Mouse (Mus musculus) MEL (cell line): ENCODE data around the gene Cacnb3. TPM values are rescaled to one million over a fixed set of nuclear protein-coding genes. Genes with fewer than 3 reads are reported as not detected.

Source experiments
- DNase-seq: peaks from one replicate; pipeline ENCODE4 v3.0.0; 2011; ENCODE audit warnings: low read depth, low spot score
- H3K27ac ChIP-seq: 2 replicates; pipeline ENCODE4 v1.5.1; 2012; ENCODE audit warnings: low read depth, mild to moderate bottlenecking, control low read depth, low read length, moderate library complexity; ENCODE audit not compliant: control insufficient read depth
- H3K27me3 ChIP-seq, 2 experiments: fragments of 150-350 bp in 1 of 2; sonication (generic) in 1 of 2; 2 replicates each; pipeline ENCODE4 v1.6.1; 2012; ENCODE audit warnings: low read length in 2 of 2, mild to moderate bottlenecking in 2 of 2, improper control_type of control experiment in 1 of 2, moderate library complexity in 1 of 2; ENCODE audit not compliant: insufficient read depth in 2 of 2, control insufficient read depth in 1 of 2
- H3K36me3 ChIP-seq, 2 experiments: 2 replicates each; pipeline ENCODE4 v1.6.1; 2012 to 2014; ENCODE audit warnings: low read length in 2 of 2, improper control_type of control experiment in 1 of 2, inconsistent platforms in 1 of 2, mild to moderate bottlenecking in 1 of 2; ENCODE audit not compliant: insufficient read depth in 2 of 2, control insufficient read depth in 1 of 2
- H3K4me1 ChIP-seq, 2 experiments: fragments of 150-350 bp in 1 of 2; sonication (generic) in 1 of 2; 2 replicates each; pipeline ENCODE4 v1.6.1; 2012; ENCODE audit warnings: low read length in 2 of 2, improper control_type of control experiment in 1 of 2, mild to moderate bottlenecking in 1 of 2; ENCODE audit not compliant: insufficient read depth in 2 of 2, control insufficient read depth in 1 of 2
- H3K4me3 ChIP-seq, 2 experiments: fragments of 150-350 bp in 1 of 2; sonication (generic) in 1 of 2; 2 replicates each; pipeline ENCODE4 v1.5.1; 2012; ENCODE audit warnings: low read depth in 2 of 2, low read length in 2 of 2, mild to moderate bottlenecking in 2 of 2, moderate library complexity in 2 of 2, control low read depth in 1 of 2, improper control_type of control experiment in 1 of 2; ENCODE audit not compliant: control insufficient read depth in 1 of 2, insufficient read depth in 1 of 2
- H3K79me2 ChIP-seq: 2 replicates; pipeline ENCODE4 v1.6.1; 2012; ENCODE audit warnings: mild to moderate bottlenecking, low read length, moderate library complexity; ENCODE audit not compliant: control insufficient read depth, poor library complexity, insufficient read depth
- H3K9ac ChIP-seq: 2 replicates; pipeline ENCODE4 v1.6.1; 2012; ENCODE audit warnings: low read depth, mild to moderate bottlenecking, control low read depth, low read length, moderate library complexity; ENCODE audit not compliant: control insufficient read depth, poor library complexity, severe bottlenecking
- H3K9me3 ChIP-seq: fragments of 150-350 bp; sonication (generic); replicated peaks from 2 replicates; pipeline ENCODE4 v1.6.1; 2012; ENCODE audit warnings: mild to moderate bottlenecking, low read length, improper control_type of control experiment, moderate library complexity; ENCODE audit not compliant: insufficient read depth
- CHD1 ChIP-seq: IDR thresholded peaks from 2 replicates; pipeline ENCODE4 v1.6.1; 2012; ENCODE audit warnings: low read depth, mild to moderate bottlenecking, inconsistent platforms, low read length, improper control_type of control experiment
- CTCF ChIP-seq, 3 experiments: IDR thresholded peaks in 2 of 3; conservative IDR thresholded peaks in 1 of 3; 2 replicates each; pipeline ENCODE4 v1.5.1; 2011 to 2012; ENCODE audit warnings: low read length in 3 of 3, low read depth in 2 of 3, mild to moderate bottlenecking in 2 of 3, improper control_type of control experiment in 1 of 3, inconsistent platforms in 1 of 3, mixed read lengths in 1 of 3, moderate library complexity in 1 of 3; ENCODE audit not compliant: control insufficient read depth in 1 of 3, insufficient read depth in 1 of 3, poor library complexity in 1 of 3, severe bottlenecking in 1 of 3
- HCFC1 ChIP-seq: IDR thresholded peaks from 2 replicates; pipeline ENCODE4 v1.6.1; 2012; ENCODE audit warnings: low read depth, mild to moderate bottlenecking, inconsistent platforms, low read length, improper control_type of control experiment, moderate library complexity
- JUND ChIP-seq: IDR thresholded peaks from 2 replicates; pipeline ENCODE4 v1.6.1; 2011; ENCODE audit warnings: low read depth, mild to moderate bottlenecking, improper control_type of control experiment, low read length
- MAZ ChIP-seq: IDR thresholded peaks from 2 replicates; pipeline ENCODE4 v1.6.1; 2012; ENCODE audit warnings: low read depth, mild to moderate bottlenecking, inconsistent platforms, low read length, improper control_type of control experiment
- MXI1 ChIP-seq: IDR thresholded peaks from 2 replicates; pipeline ENCODE4 v1.6.1; 2011; ENCODE audit warnings: mild to moderate bottlenecking, low read depth, low read length, improper control_type of control experiment
- MYB ChIP-seq: IDR thresholded peaks from 2 replicates; pipeline ENCODE4 v1.6.1; 2011; ENCODE audit warnings: mild to moderate bottlenecking, low read depth, low read length, improper control_type of control experiment
- NRF1 ChIP-seq: IDR thresholded peaks from 2 replicates; pipeline ENCODE4 v1.6.1; 2014; ENCODE audit warnings: low read depth, mild to moderate bottlenecking, inconsistent platforms, low read length, improper control_type of control experiment, moderate library complexity; ENCODE audit not compliant: poor library complexity, insufficient read depth, severe bottlenecking
- POLR2AphosphoS2 ChIP-seq: IDR thresholded peaks from 2 replicates; pipeline ENCODE4 v1.6.1; 2011; ENCODE audit warnings: low read length, improper control_type of control experiment
- POLR2AphosphoS5 ChIP-seq: IDR thresholded peaks from 2 replicates; pipeline ENCODE4 v1.6.1; 2012; ENCODE audit warnings: low read depth, borderline replicate concordance, mild to moderate bottlenecking, inconsistent platforms, low read length, moderate library complexity, mixed read lengths
- RAD21 ChIP-seq: IDR thresholded peaks from 2 replicates; pipeline ENCODE4 v1.6.1; 2011; ENCODE audit warnings: mild to moderate bottlenecking, low read depth, low read length, improper control_type of control experiment
- RCOR1 ChIP-seq: IDR thresholded peaks from 2 replicates; pipeline ENCODE4 v1.6.1; 2012; ENCODE audit warnings: low read depth, mild to moderate bottlenecking, inconsistent platforms, low read length, improper control_type of control experiment
- SIN3A ChIP-seq: IDR thresholded peaks from 2 replicates; pipeline ENCODE4 v1.6.1; 2012; ENCODE audit warnings: low read length, improper control_type of control experiment, inconsistent platforms
- SMC3 ChIP-seq: IDR thresholded peaks from 2 replicates; pipeline ENCODE4 v1.6.1; 2011; ENCODE audit warnings: low read depth, low read length, improper control_type of control experiment
- TAL1 ChIP-seq: IDR thresholded peaks from 2 replicates; pipeline ENCODE4 v1.6.1; 2012; ENCODE audit warnings: mild to moderate bottlenecking, inconsistent platforms, low read length, moderate library complexity, mixed read lengths
- UBTF ChIP-seq: IDR thresholded peaks from 2 replicates; pipeline ENCODE4 v1.6.1; 2012; ENCODE audit warnings: low read depth, mild to moderate bottlenecking, inconsistent platforms, low read length, improper control_type of control experiment, moderate library complexity, borderline replicate concordance; ENCODE audit not compliant: insufficient read depth
- USF2 ChIP-seq, 2 experiments: IDR thresholded peaks; 2 replicates each; pipeline ENCODE4 v1.6.1; 2011 to 2012; ENCODE audit warnings: improper control_type of control experiment in 2 of 2, low read length in 2 of 2, borderline replicate concordance in 1 of 2, inconsistent platforms in 1 of 2, low read depth in 1 of 2, mild to moderate bottlenecking in 1 of 2; ENCODE audit not compliant: insufficient read depth in 1 of 2
- ZC3H11A ChIP-seq: IDR thresholded peaks from 2 replicates; pipeline ENCODE4 v1.6.1; 2012; ENCODE audit warnings: low read depth, mild to moderate bottlenecking, inconsistent platforms, low read length, improper control_type of control experiment
- ZNF384 ChIP-seq: IDR thresholded peaks from 2 replicates; pipeline ENCODE4 v1.6.1; 2012; ENCODE audit warnings: low read depth, mild to moderate bottlenecking, inconsistent platforms, low read length, improper control_type of control experiment
- polyA plus RNA-seq, 2 experiments: library from polyadenylated mRNA; stranded (reverse) in 1 of 2; unstranded in 1 of 2; fragments of >175 nt in 1 of 2; fragments of >200 nt in 1 of 2; gene quantifications; 2 replicates each; pipeline versions ENCODE4 v1.2.1 to v1.2.4; 2012; ENCODE audit warnings: low replicate concordance in 2 of 2, low read depth in 1 of 2; ENCODE audit not compliant: insufficient read length in 2 of 2, insufficient read depth in 1 of 2, missing spikeins in 1 of 2
- total RNA-seq: library from RNA; depleted of rRNA; stranded (reverse); fragments of 300-350 nt; gene quantifications from 2 replicates; pipeline ENCODE4 v1.2.3, GENCODE M21; 2012

Cacnb3 gene
- total and polyA plus RNA-seq, 3 experiments: 1.4 to 8.5 TPM; not detected in 1

DNA sequence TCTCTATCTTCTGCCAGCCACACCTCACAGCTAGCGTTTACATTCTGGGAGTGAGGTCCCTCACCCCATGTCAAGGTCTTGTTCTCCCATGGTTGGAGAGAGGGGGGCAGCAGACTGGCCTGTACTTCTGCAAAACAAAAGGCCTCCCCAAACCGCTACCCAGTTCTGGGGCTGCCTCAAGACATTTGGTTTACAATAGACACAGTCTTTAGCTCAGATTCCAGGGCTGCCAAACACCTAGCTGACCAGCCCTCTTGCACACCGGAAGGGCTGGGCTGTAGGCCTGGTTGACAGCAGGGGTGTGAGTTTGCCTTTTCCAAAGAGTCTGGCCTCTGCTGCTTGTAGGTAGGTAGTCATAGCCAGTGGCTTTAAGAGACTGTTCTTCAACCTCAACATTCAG is 6.5 kb downstream of the Cacnb3 start:
- no peaks in the 10 kb centered on the region for H3K9me3 ChIP-seq
- H3K4me3 ChIP-seq: no peak overlapping the region
- H3K79me2 ChIP-seq: no peaks in the 10 kb centered on the region; the same call in 1 of the 2 replicates
- H3K36me3 ChIP-seq: peaks cover 0 to 6% of the 10 kb centered on the region in 2 experiments; a peak in 2 of 4 replicates
- peaks cover 2 to 3% of the 10 kb centered on the region in 2 experiments; a peak in 1 of 4 replicates for H3K27me3 ChIP-seq
- H3K27ac ChIP-seq: no peak overlapping the region
- H3K9ac ChIP-seq: no peak overlapping the region
- DNase-seq: no peak
- H3K4me1 ChIP-seq: peaks cover 0 to 11% of the 10 kb centered on the region in 2 experiments; a peak in 2 of 4 replicates
- TF ChIP-seq NRF1: no peak
- TF ChIP-seq MYB: no peak
- no peak for TF ChIP-seq ZNF384
- TF ChIP-seq UBTF: no peak

DNA sequence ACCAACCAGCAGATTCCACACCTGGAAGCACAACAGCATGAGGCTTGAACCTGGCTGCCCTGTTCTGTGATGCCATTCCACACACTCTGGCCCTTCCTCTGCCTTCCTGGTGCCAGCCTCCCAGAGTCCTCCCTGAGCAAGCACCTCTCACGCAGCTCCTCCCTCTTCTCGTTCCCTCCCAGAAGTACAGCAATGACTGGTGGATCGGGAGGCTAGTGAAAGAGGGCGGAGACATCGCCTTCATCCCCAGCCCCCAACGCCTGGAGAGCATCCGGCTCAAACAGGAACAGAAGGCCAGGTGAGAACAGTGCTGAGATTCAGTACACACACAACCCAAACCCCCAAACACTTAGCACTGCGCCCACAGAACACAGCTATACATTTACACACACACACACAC is 9.5 kb downstream of the Cacnb3 start:
- no peak for DNase-seq
- Histone ChIP-seq H3K27ac (no peak overlapping the region), H3K27me3 (no peaks in the 10 kb centered on the region), H3K79me2 (no peaks in the 10 kb centered on the region), H3K4me1 (peaks cover 0 to 2% of the 10 kb centered on the region in 2 experiments; a peak in 1 of 4 replicates), H3K36me3 (no peaks in the 10 kb centered on the region), H3K9me3 (no peaks in the 10 kb centered on the region), H3K9ac (no peak overlapping the region), H3K4me3 (no peak overlapping the region)
- TF ChIP-seq HCFC1 (no peak), ZC3H11A (no peak), SIN3A (no peak), MAZ (no peak), SMC3 (no peak), CHD1 (no peak), POLR2AphosphoS5 (no peak), RAD21 (no peak), MXI1 (no peak), TAL1 (no peak), CTCF (IDR thresholded peaks at IDR 0.05 in 2 of 3, conservative IDR thresholded peaks at IDR 0.05 in 1 of 3; ENCODE audit: control insufficient read depth in 1 of 3, insufficient read depth in 1 of 3, low read depth in 2 of 3, low read length in 3 of 3, poor library complexity in 1 of 3, severe bottlenecking in 1 of 3) (no peak), RCOR1 (no peak), JUND (no peak)

DNA sequence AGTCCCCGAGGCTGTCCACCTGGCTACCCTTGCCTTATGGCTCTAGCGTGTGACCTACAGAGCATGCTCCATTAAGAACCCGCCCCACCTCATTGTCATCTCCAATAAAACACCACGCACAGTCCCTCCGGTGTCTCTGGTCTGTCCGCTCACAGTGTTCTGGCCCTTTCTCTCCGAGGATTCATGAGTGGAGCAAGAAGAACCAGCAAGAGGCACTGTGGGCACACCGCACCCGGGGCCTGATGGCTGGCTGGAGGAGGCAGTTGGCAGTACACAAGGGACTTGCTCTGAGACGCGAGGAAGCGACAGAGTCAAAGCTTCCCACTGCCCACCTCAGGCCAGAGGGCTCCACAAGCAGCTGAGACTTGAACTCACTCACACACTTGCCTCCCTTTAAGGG is 13.8 kb downstream of the Cacnb3 start:
- Histone ChIP-seq H3K4me1 (no peaks in the 10 kb centered on the region), H3K36me3 (peaks cover 0 to 14% of the 10 kb centered on the region in 2 experiments; a peak in 2 of 4 replicates), H3K27ac (no peak overlapping the region), H3K79me2 (no peaks in the 10 kb centered on the region), H3K9me3 (no peaks in the 10 kb centered on the region)
- no peak for DNase-seq
- peak; percentile 79 for TF ChIP-seq POLR2AphosphoS2
- no peak for TF ChIP-seq USF2 (IDR thresholded peaks at IDR 0.05; ENCODE audit: borderline replicate concordance in 1 of 2, insufficient read depth in 1 of 2, low read depth in 1 of 2, low read length in 2 of 2)
- TF ChIP-seq, all 39 proteins: peak for 1
- Histone ChIP-seq H3K9ac (no peak overlapping the region), H3K4me3 (no peak overlapping the region), H3K27me3 (no peaks in the 10 kb centered on the region)
